Mouse (Mus musculus) CH12.LX (cell line): ENCODE measurements around the gene Ppard. TPM values are rescaled to one million over a fixed set of nuclear protein-coding genes. Genes with fewer than 3 reads are reported as not detected.

ENCODE experiments used
- DNase-seq: peaks from one replicate; pipeline ENCODE4 v3.0.0-alpha.2; 2013; ENCODE audit errors: extremely low read depth
- H3K27ac ChIP-seq: 2 replicates; pipeline ENCODE4 v1.5.1; 2012; ENCODE audit warnings: low read depth, mild to moderate bottlenecking, control low read depth, moderate library complexity; ENCODE audit not compliant: insufficient read depth
- H3K27me3 ChIP-seq: replicated peaks from 2 replicates; pipeline ENCODE3; 2012; ENCODE audit warnings: inconsistent platforms
- H3K36me3 ChIP-seq, 2 experiments: replicated peaks in 1 of 2; 2 replicates each; pipeline versions ENCODE3 to v1.6.1; 2012; ENCODE audit warnings: inconsistent platforms in 1 of 2, low read length in 1 of 2, mild to moderate bottlenecking in 1 of 2, mixed read lengths in 1 of 2, moderate library complexity in 1 of 2; ENCODE audit not compliant: control insufficient read depth in 1 of 2, insufficient read depth in 1 of 2
- H3K4me1 ChIP-seq, 2 experiments: 2 replicates each; pipeline ENCODE4 v1.6.1; 2012; ENCODE audit warnings: inconsistent platforms in 1 of 2, moderate library complexity in 1 of 2; ENCODE audit not compliant: insufficient read depth in 2 of 2, control insufficient read depth in 1 of 2
- H3K4me2 ChIP-seq: 2 replicates; pipeline ENCODE4 v1.6.1; 2012; ENCODE audit warnings: low read depth, mild to moderate bottlenecking, control low read depth; ENCODE audit not compliant: poor library complexity, insufficient read depth, severe bottlenecking
- H3K4me3 ChIP-seq, 3 experiments: fragments of 150-350 bp in 1 of 3; sonication (generic) in 1 of 3; replicated peaks in 1 of 3; 2 replicates each; pipeline versions ENCODE3 to v1.5.1; 2011 to 2012; ENCODE audit warnings: low read depth in 2 of 3, low read length in 2 of 3, mild to moderate bottlenecking in 2 of 3, moderate library complexity in 2 of 3, control low read depth in 1 of 3, improper control_type of control experiment in 1 of 3, inconsistent platforms in 1 of 3, mixed read lengths in 1 of 3; ENCODE audit not compliant: poor library complexity in 1 of 3
- H3K79me2 ChIP-seq: replicated peaks from 2 replicates; pipeline ENCODE4 v1.6.1; 2012; ENCODE audit warnings: mild to moderate bottlenecking, moderate library complexity; ENCODE audit not compliant: control insufficient read depth, poor library complexity, insufficient read depth, severe bottlenecking; ENCODE audit errors: extremely low read depth
- H3K9ac ChIP-seq: 2 replicates; pipeline ENCODE4 v1.6.1; 2012; ENCODE audit warnings: low read depth, mild to moderate bottlenecking, control low read depth, moderate library complexity; ENCODE audit not compliant: insufficient read depth
- H3K9me3 ChIP-seq: replicated peaks from 2 replicates; pipeline ENCODE3; 2012; ENCODE audit warnings: low read length, inconsistent platforms, mixed read lengths
- BHLHE40 ChIP-seq: IDR thresholded peaks from 2 replicates; pipeline ENCODE4 v1.6.1; 2011; ENCODE audit warnings: mild to moderate bottlenecking, low read depth, low read length, improper control_type of control experiment
- CHD1 ChIP-seq: IDR thresholded peaks from 2 replicates; pipeline ENCODE4 v1.6.1; 2012; ENCODE audit warnings: low read depth, low read length, improper control_type of control experiment, inconsistent platforms
- CHD2 ChIP-seq: IDR thresholded peaks from 2 replicates; pipeline ENCODE4 v1.6.1; 2011; ENCODE audit warnings: low read length, improper control_type of control experiment
- ELF1 ChIP-seq: IDR thresholded peaks from 2 replicates; pipeline ENCODE4 v1.6.1; 2014; ENCODE audit warnings: low read depth, mild to moderate bottlenecking, inconsistent platforms, low read length, improper control_type of control experiment
- HCFC1 ChIP-seq: IDR thresholded peaks from 2 replicates; pipeline ENCODE4 v1.6.1; 2012; ENCODE audit warnings: low read depth, mild to moderate bottlenecking, inconsistent platforms, low read length, improper control_type of control experiment
- JUN ChIP-seq: IDR thresholded peaks from 2 replicates; pipeline ENCODE4 v1.6.1; 2011; ENCODE audit warnings: low read depth, mild to moderate bottlenecking, low read length, improper control_type of control experiment, moderate library complexity; ENCODE audit not compliant: insufficient read depth
- MAFK ChIP-seq: IDR thresholded peaks from 2 replicates; pipeline ENCODE4 v1.6.1; 2011; ENCODE audit warnings: low read length, improper control_type of control experiment; ENCODE audit not compliant: insufficient replicate concordance
- MAX ChIP-seq: IDR thresholded peaks from 2 replicates; pipeline ENCODE4 v1.6.1; 2011; ENCODE audit warnings: low read length, improper control_type of control experiment
- MAZ ChIP-seq: IDR thresholded peaks from 2 replicates; pipeline ENCODE4 v1.6.1; 2012; ENCODE audit warnings: low read depth, mild to moderate bottlenecking, inconsistent platforms, low read length, improper control_type of control experiment, moderate library complexity
- MXI1 ChIP-seq: IDR thresholded peaks from 2 replicates; pipeline ENCODE4 v1.6.1; 2011; ENCODE audit warnings: mild to moderate bottlenecking, low read depth, low read length, improper control_type of control experiment
- NELFE ChIP-seq: IDR thresholded peaks from 2 replicates; pipeline ENCODE4 v1.6.1; 2011; ENCODE audit warnings: low read depth, low read length, improper control_type of control experiment
- NRF1 ChIP-seq: IDR thresholded peaks from 2 replicates; pipeline ENCODE4 v1.6.1; 2014; ENCODE audit warnings: low read depth, mild to moderate bottlenecking, inconsistent platforms, low read length, improper control_type of control experiment, moderate library complexity
- PAX5 ChIP-seq: IDR thresholded peaks from 2 replicates; pipeline ENCODE4 v1.6.1; 2012; ENCODE audit warnings: low read length, inconsistent platforms, mixed read lengths
- POLR2A ChIP-seq: IDR thresholded peaks from 2 replicates; pipeline ENCODE4 v1.6.1; 2011; ENCODE audit warnings: low read depth, mild to moderate bottlenecking, improper control_type of control experiment, low read length
- POLR2AphosphoS2 ChIP-seq: IDR thresholded peaks from 2 replicates; pipeline ENCODE4 v1.6.1; 2011; ENCODE audit warnings: low read depth, low read length, improper control_type of control experiment
- SIN3A ChIP-seq: IDR thresholded peaks from 2 replicates; pipeline ENCODE4 v1.6.1; 2012; ENCODE audit warnings: low read length, improper control_type of control experiment, inconsistent platforms
- TBP ChIP-seq: conservative IDR thresholded peaks from 2 replicates; pipeline ENCODE4 v1.6.1; 2011; ENCODE audit warnings: low read depth, low read length, improper control_type of control experiment
- TCF12 ChIP-seq: IDR thresholded peaks from 2 replicates; pipeline ENCODE4 v1.6.1; 2014; ENCODE audit warnings: low read depth, mild to moderate bottlenecking, inconsistent platforms, low read length, improper control_type of control experiment
- USF2 ChIP-seq: conservative IDR thresholded peaks from 2 replicates; pipeline ENCODE4 v1.6.1; 2011; ENCODE audit warnings: low read depth, low read length, improper control_type of control experiment
- ZNF384 ChIP-seq: IDR thresholded peaks from 2 replicates; pipeline ENCODE4 v1.6.1; 2012; ENCODE audit warnings: low read depth, low read length, improper control_type of control experiment, inconsistent platforms
- dilution Hi-C: fragments of 300-500 bp; cut with MboI; formaldehyde crosslinking; loops from 2 replicates; pipeline ENCODE4 v1.14.3; 2020; ENCODE audit warnings: low sequenced_read_pairs; ENCODE audit not compliant: extremely low pct_unique_long_range_greater_than_20kb, extremely low pct_ligation_motif_present
- in situ Hi-C: fragments of 300-500 bp; cut with MboI; formaldehyde crosslinking; loops from 3 replicates; pipeline ENCODE4 v1.14.3; 2019; ENCODE audit warnings: low sequenced_read_pairs, low pct_ligation_motif_present, low pct_unique_long_range_greater_than_20kb, mixed read lengths
- polyA plus RNA-seq: library from polyadenylated mRNA; unstranded; fragments of >175 nt; gene quantifications from 2 replicates; pipeline ENCODE4 v1.2.1, GENCODE M21; 2012; ENCODE audit warnings: low read depth; ENCODE audit not compliant: insufficient read length
- total RNA-seq, 2 experiments: library from RNA; depleted of rRNA; stranded (reverse); fragments of 300-350 nt in 1 of 2; fragments of >200 nt in 1 of 2; gene quantifications; 2 replicates each; pipeline ENCODE4 v1.2.3; 2012 to 2014

Ppard gene
- total and polyA plus RNA-seq, 3 experiments: 2.9 to 15.5 (median 7.3) TPM

- TF ChIP-seq NRF1 (0 out of 2 replicates have a peak, but pooled peaks have one; percentile 1), SIN3A (peak; percentile 50; the same call in 1 of the 2 replicates), POLR2AphosphoS2 (no peak), MAX (0 out of 2 replicates have a peak, but pooled peaks have one; percentile 36), MXI1 (peak; percentile 45; the same call in 1 of the 2 replicates), TBP (no peak), CHD1 (0 out of 2 replicates have a peak, but pooled peaks have one; percentile 57), HCFC1 (no peak), USF2 (no peak)
- H3K27ac ChIP-seq: no peak overlapping the region
These were observed 81.4 kb downstream of the Ppard start for GRCm38 (mm10) chr17:28313880-28314225.

DNA sequence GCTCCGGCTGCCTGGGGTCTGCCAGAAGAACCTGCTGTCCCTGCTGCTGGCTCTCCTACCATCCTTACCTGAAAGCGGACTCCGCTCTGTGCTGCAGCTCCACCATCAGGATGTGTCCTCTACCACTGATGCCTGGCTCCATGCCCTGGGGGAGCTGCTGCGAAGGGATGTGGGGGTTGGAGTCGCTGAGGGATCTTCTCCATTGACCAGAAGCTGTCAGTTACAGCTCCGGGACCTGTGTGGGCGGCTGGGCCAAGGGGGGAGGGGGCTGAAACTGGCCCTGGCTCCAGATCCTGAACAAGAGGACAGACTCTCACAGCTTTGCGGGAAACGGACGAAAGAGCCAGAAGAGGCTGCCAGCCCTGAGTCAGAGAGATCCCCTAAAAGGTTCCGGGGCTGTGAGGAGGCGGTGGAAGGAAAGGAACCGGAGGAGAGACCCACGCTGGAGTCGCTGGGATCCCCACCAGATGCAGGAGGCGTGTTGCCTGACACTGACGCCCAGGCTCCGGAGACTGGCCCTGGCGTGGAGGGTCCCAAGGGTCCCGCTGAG is 83.2 kb downstream of the Ppard start:
- peaks cover 41 to 53% of the 10 kb centered on the region in 2 experiments for H3K36me3 ChIP-seq
- dilution Hi-C loops: no loop called here

More at GRCm38 (mm10) chr17:28313880-28314225, 81.4 kb downstream of the Ppard start:
- H3K9ac ChIP-seq: peak overlapping the region; percentile 96
- H3K27me3 ChIP-seq: no peaks in the 10 kb centered on the region
- peaks cover 35 to 37% of the 10 kb centered on the region in 2 experiments for H3K36me3 ChIP-seq
- dilution Hi-C loops (no loop called here), in situ Hi-C loops (loop anchor here (25.0 kb wide), 1 partner anchor 227 kb away; the partner anchor contains the start of gene Tcp11)
- peak overlapping the region; percentile 56 to 100 (median 85) for H3K4me3 ChIP-seq
- peak overlapping the region; percentile 88 for H3K4me2 ChIP-seq
- DNase-seq: no peak
- peaks cover 2 to 44% of the 10 kb centered on the region in 2 experiments; a peak in 2 of 4 replicates for H3K4me1 ChIP-seq
- H3K9me3 ChIP-seq: no peaks in the 10 kb centered on the region
- 0 out of 2 replicates have a peak, but pooled peaks cover 2% of the 10 kb centered on the region for H3K79me2 ChIP-seq

More for the DNA sequence above, 83.2 kb downstream of the Ppard start:
- Histone ChIP-seq H3K27me3 (no peaks in the 10 kb centered on the region), H3K27ac (no peak overlapping the region), H3K9me3 (no peaks in the 10 kb centered on the region), H3K9ac (no peak overlapping the region), H3K79me2 (0 out of 2 replicates have a peak, but pooled peaks cover 2% of the 10 kb centered on the region), H3K4me3 (no peak overlapping the region), H3K4me1 (peaks cover 2 to 41% of the 10 kb centered on the region in 2 experiments; a peak in 2 of 4 replicates), H3K4me2 (no peak overlapping the region)
- DNase-seq: no peak
- TF ChIP-seq NELFE (no peak), MAZ (no peak), SIN3A (no peak), HCFC1 (no peak), BHLHE40 (no peak), CHD2 (no peak), ZNF384 (no peak), MAFK (no peak), MXI1 (no peak), ELF1 (no peak), PAX5 (no peak), NRF1 (no peak), TBP (no peak), POLR2AphosphoS2 (no peak), TCF12 (no peak), POLR2A (no peak), JUN (no peak)
- in situ Hi-C loops: loop anchor here (25.0 kb wide), 1 partner anchor 228 kb away; the partner anchor contains the start of gene Tcp11
